Mouse (Mus musculus) liver, adult 2 months (tissue): ENCODE results near the gene Gcnt2.

ENCODE experiments used
- CTCF ChIP-seq: fragments of 200-500 bp; IDR thresholded peaks from 2 replicates; pipeline ENCODE4 v1.5.1; 2011; ENCODE audit warnings: low read depth, low read length, control low read depth
- POLR2A ChIP-seq: fragments of 200-500 bp; IDR thresholded peaks from 2 replicates; pipeline ENCODE4 v1.6.1; 2011; ENCODE audit warnings: low read length, control low read depth; ENCODE audit not compliant: insufficient read depth; ENCODE audit errors: extremely low read depth

DNA sequence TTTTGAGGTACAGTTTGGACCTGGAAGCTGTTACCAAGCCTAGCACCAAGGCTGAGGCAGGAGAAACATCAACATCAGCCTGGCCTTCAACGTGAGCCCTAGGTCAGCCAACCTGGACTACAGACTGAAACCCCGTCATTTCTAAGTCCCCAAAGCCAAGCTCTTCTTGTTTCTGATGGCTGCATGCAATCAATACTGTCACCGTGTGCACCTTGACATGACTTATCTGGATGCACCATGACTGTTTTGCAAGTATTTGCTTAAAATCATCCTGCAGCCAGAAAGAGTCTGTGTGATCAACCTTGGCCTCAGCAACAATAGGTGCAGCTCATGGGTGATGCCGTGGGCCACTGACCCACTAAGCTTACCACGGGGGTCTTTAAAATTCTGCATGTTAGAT lies 23.1 kb downstream of the Gcnt2 start:
- TF ChIP-seq CTCF (no peak), POLR2A (no peak)
